ENCODE assay signal across 8 mouse cellular contexts in genomic region chr11:58959186-58959825, GRCm38 (mm10). TPM values are rescaled to one million over a fixed set of nuclear protein-coding genes. Genes with fewer than 3 reads are reported as not detected.
A peak's percentile ranks its signal among the peaks of the same experiment; 100 is the strongest.
DNase-seq lines count a peak whose midpoint lies in the region; ATAC-seq and TF ChIP-seq lines count a peak whose summit lies in the region.

No protein-coding gene starts in this region.

- no peaks in the 10 kb centered on the region for H3K9me3 ChIP-seq in kidney, postnatal 0 days (replicated peaks; ENCODE audit: low read length)
- no peaks in the 10 kb centered on the region for H3K9me3 ChIP-seq in embryonic facial prominence, embryonic 15.5 days (replicated peaks)
- peaks cover 8% of the 10 kb centered on the region for H3K9me3 ChIP-seq in limb, embryonic 12.5 days
- no peaks in the 10 kb centered on the region for H3K9me3 ChIP-seq in neural tube, embryonic 14.5 days (ENCODE audit: control insufficient read depth, low read length)

- no peaks in the 10 kb centered on the region for H3K27me3 ChIP-seq in kidney, postnatal 0 days (ENCODE audit: insufficient read depth, low read length)
- H3K27me3 ChIP-seq in embryonic facial prominence, embryonic 15.5 days, result peaks cover 15% of the 10 kb centered on the region
- H3K27me3 ChIP-seq in limb, embryonic 12.5 days, result peaks cover 51% of the 10 kb centered on the region
- H3K27me3 ChIP-seq in neural tube, embryonic 14.5 days (ENCODE audit: control insufficient read depth, insufficient read depth, low read length), result no peaks in the 10 kb centered on the region

- 28% methylated on average over 15 of the region's 15 CpGs for WGBS in kidney, postnatal 0 days
- 28% methylated on average over 15 of the region's 15 CpGs for WGBS in embryonic facial prominence, embryonic 15.5 days
- 39% methylated on average over 15 of the region's 15 CpGs for WGBS in limb, embryonic 12.5 days
- WGBS in neural tube, embryonic 14.5 days, result 32% methylated on average over 15 of the region's 15 CpGs

- peaks cover 10% of the 10 kb centered on the region; the same call in 1 of the 2 replicates for H3K4me1 ChIP-seq in kidney, postnatal 0 days (replicated peaks; ENCODE audit: insufficient read depth, low read length)
- peaks cover 28% of the 10 kb centered on the region for H3K4me1 ChIP-seq in embryonic facial prominence, embryonic 15.5 days
- peaks cover 26% of the 10 kb centered on the region for H3K4me1 ChIP-seq in limb, embryonic 12.5 days (replicated peaks)
- H3K4me1 ChIP-seq in neural tube, embryonic 14.5 days (ENCODE audit: control insufficient read depth, insufficient read depth, low read length), result peaks cover 22% of the 10 kb centered on the region

- H3K36me3 ChIP-seq in kidney, postnatal 0 days (ENCODE audit: insufficient read depth, low read length), result no peaks in the 10 kb centered on the region
- peaks cover 4% of the 10 kb centered on the region; the same call in 1 of the 2 replicates for H3K36me3 ChIP-seq in embryonic facial prominence, embryonic 15.5 days
- peaks cover 12% of the 10 kb centered on the region for H3K36me3 ChIP-seq in limb, embryonic 12.5 days
- H3K36me3 ChIP-seq in neural tube, embryonic 14.5 days (ENCODE audit: control insufficient read depth, insufficient read depth, low read length), result no peaks in the 10 kb centered on the region

- H3K4me3 ChIP-seq in kidney, postnatal 0 days (replicated peaks; ENCODE audit: low read depth, low read length), result peak overlapping the region; percentile 39
- H3K4me3 ChIP-seq in embryonic facial prominence, embryonic 15.5 days (replicated peaks), result peak overlapping the region; percentile 50
- H3K4me3 ChIP-seq in limb, embryonic 12.5 days (replicated peaks), result peak overlapping the region; percentile 44
- H3K4me3 ChIP-seq in neural tube, embryonic 14.5 days (ENCODE audit: low read depth, low read length), result peak overlapping the region; percentile 45

- TF ChIP-seq CTCF in kidney, postnatal 0 days (IDR thresholded peaks at IDR 0.05; ENCODE audit: low read depth), result no peak

- peak overlapping the region; percentile 75 for H3K4me2 ChIP-seq in kidney, postnatal 0 days (ENCODE audit: low read length)
- H3K4me2 ChIP-seq in embryonic facial prominence, embryonic 15.5 days (replicated peaks), result peak overlapping the region; percentile 84
- peak overlapping the region; percentile 65 for H3K4me2 ChIP-seq in limb, embryonic 12.5 days
- H3K4me2 ChIP-seq in neural tube, embryonic 14.5 days (ENCODE audit: low read depth, low read length), result peak overlapping the region; percentile 79

- DNase-seq in kidney, postnatal 0 days (ENCODE audit: low spot score), result no peak
- DNase-seq in kidney, postnatal 25 days, result no peak
- no peak for DNase-seq in ovary, adult 18-20 months (ENCODE audit: low spot score)
- DNase-seq in cerebellum, postnatal 25 days, result no peak
- no peak for DNase-seq in urinary bladder, postnatal 25 days (ENCODE audit: low spot score)

- no peak for ATAC-seq in kidney, postnatal 0 days (replicated peaks; ENCODE audit: low FRiP score, low read depth)
- no peak for ATAC-seq in embryonic facial prominence, embryonic 15.5 days (ENCODE audit: insufficient number of reproducible peaks, low FRiP score, low TSS enrichment, low read depth)
- no peak for ATAC-seq in limb, embryonic 12.5 days (ENCODE audit: insufficient number of reproducible peaks, insufficient read depth, low FRiP score, low TSS enrichment, low read depth)
- no peak for ATAC-seq in neural tube, embryonic 14.5 days (ENCODE audit: low read depth)

- no peak overlapping the region for H3K27ac ChIP-seq in kidney, postnatal 0 days
- H3K27ac ChIP-seq in embryonic facial prominence, embryonic 15.5 days (replicated peaks), result no peak overlapping the region
- no peak overlapping the region for H3K27ac ChIP-seq in limb, embryonic 12.5 days
- H3K27ac ChIP-seq in neural tube, embryonic 14.5 days (ENCODE audit: low read depth, low read length), result peak overlapping the region; percentile 79; the same call in 1 of the 2 replicates

- H3K9ac ChIP-seq in kidney, postnatal 0 days (ENCODE audit: low read depth, low read length), result peak overlapping the region; percentile 46; the same call in 1 of the 2 replicates
- peak overlapping the region; percentile 29; the same call in 1 of the 2 replicates for H3K9ac ChIP-seq in embryonic facial prominence, embryonic 15.5 days
- no peak overlapping the region for H3K9ac ChIP-seq in limb, embryonic 12.5 days (replicated peaks)
- peak overlapping the region; percentile 58 for H3K9ac ChIP-seq in neural tube, embryonic 14.5 days (replicated peaks; ENCODE audit: low read depth, low read length)

RNA-seq across cellular contexts. Expression of gene Hist3h2a, which starts 4.8 kb away (rescaled TPM):
- polyA plus RNA-seq in kidney, postnatal 0 days (2015; fragmentation: Nextera tagmentation; extraction: Ambion mirVana), result 40.9 and 41.2 TPM in 2 replicates
- polyA plus RNA-seq in embryonic facial prominence, embryonic 15.5 days (2015; fragmentation: Nextera tagmentation; extraction: Ambion mirVana), result 37.0 and 38.3 TPM in 2 replicates
- 26.2 and 27.9 TPM in 2 replicates for polyA plus RNA-seq in limb, embryonic 12.5 days (2016; fragmentation: Nextera tagmentation; extraction: Ambion mirVana)
- polyA plus RNA-seq in neural tube, embryonic 14.5 days (2014; fragmentation: Nextera tagmentation; extraction: Ambion mirVana), result 80.7 and 98.2 TPM in 2 replicates

RNA-seq across cellular contexts. Expression of gene Trim17, which starts 4.8 kb away (rescaled TPM):
- 0.32 and 0.37 TPM in 2 replicates for polyA plus RNA-seq in kidney, postnatal 0 days (2015; fragmentation: Nextera tagmentation; extraction: Ambion mirVana)
- 0.42 and 0.59 TPM in 2 replicates for polyA plus RNA-seq in embryonic facial prominence, embryonic 15.5 days (2015; fragmentation: Nextera tagmentation; extraction: Ambion mirVana)
- polyA plus RNA-seq in limb, embryonic 12.5 days (2016; fragmentation: Nextera tagmentation; extraction: Ambion mirVana), result 0.80 and 0.93 TPM in 2 replicates
- 0.80 and 1.5 TPM in 2 replicates for polyA plus RNA-seq in neural tube, embryonic 14.5 days (2014; fragmentation: Nextera tagmentation; extraction: Ambion mirVana)

RNA-seq across cellular contexts. Expression of gene Hist3h2ba, which starts 10.6 kb away (rescaled TPM):
- 43.9 and 45.8 TPM in 2 replicates for polyA plus RNA-seq in kidney, postnatal 0 days (2015; fragmentation: Nextera tagmentation; extraction: Ambion mirVana)
- 43.6 and 55.8 TPM in 2 replicates for polyA plus RNA-seq in embryonic facial prominence, embryonic 15.5 days (2015; fragmentation: Nextera tagmentation; extraction: Ambion mirVana)
- 22.6 and 28.5 TPM in 2 replicates for polyA plus RNA-seq in limb, embryonic 12.5 days (2016; fragmentation: Nextera tagmentation; extraction: Ambion mirVana)
- 115 and 117 TPM in 2 replicates for polyA plus RNA-seq in neural tube, embryonic 14.5 days (2014; fragmentation: Nextera tagmentation; extraction: Ambion mirVana)

RNA-seq across cellular contexts. Expression of gene Trim11, which starts 18.6 kb away (rescaled TPM):
- polyA plus RNA-seq in kidney, postnatal 0 days (2015; fragmentation: Nextera tagmentation; extraction: Ambion mirVana), result 16.3 and 16.7 TPM in 2 replicates
- 23.3 and 24.1 TPM in 2 replicates for polyA plus RNA-seq in embryonic facial prominence, embryonic 15.5 days (2015; fragmentation: Nextera tagmentation; extraction: Ambion mirVana)
- polyA plus RNA-seq in limb, embryonic 12.5 days (2016; fragmentation: Nextera tagmentation; extraction: Ambion mirVana), result 21.6 and 22.4 TPM in 2 replicates
- 20.4 TPM in 2 replicates for polyA plus RNA-seq in neural tube, embryonic 14.5 days (2014; fragmentation: Nextera tagmentation; extraction: Ambion mirVana)

RNA-seq across cellular contexts. Expression of gene Rnf187, which starts 20.6 kb away (rescaled TPM):
- polyA plus RNA-seq in kidney, postnatal 0 days (2015; fragmentation: Nextera tagmentation; extraction: Ambion mirVana), result 238 and 249 TPM in 2 replicates
- 243 and 249 TPM in 2 replicates for polyA plus RNA-seq in embryonic facial prominence, embryonic 15.5 days (2015; fragmentation: Nextera tagmentation; extraction: Ambion mirVana)
- polyA plus RNA-seq in limb, embryonic 12.5 days (2016; fragmentation: Nextera tagmentation; extraction: Ambion mirVana), result 306 and 315 TPM in 2 replicates
- polyA plus RNA-seq in neural tube, embryonic 14.5 days (2014; fragmentation: Nextera tagmentation; extraction: Ambion mirVana), result 661 and 689 TPM in 2 replicates
